Mouse (Mus musculus): ENCODE data around the gene Kcnq4.

DNA sequence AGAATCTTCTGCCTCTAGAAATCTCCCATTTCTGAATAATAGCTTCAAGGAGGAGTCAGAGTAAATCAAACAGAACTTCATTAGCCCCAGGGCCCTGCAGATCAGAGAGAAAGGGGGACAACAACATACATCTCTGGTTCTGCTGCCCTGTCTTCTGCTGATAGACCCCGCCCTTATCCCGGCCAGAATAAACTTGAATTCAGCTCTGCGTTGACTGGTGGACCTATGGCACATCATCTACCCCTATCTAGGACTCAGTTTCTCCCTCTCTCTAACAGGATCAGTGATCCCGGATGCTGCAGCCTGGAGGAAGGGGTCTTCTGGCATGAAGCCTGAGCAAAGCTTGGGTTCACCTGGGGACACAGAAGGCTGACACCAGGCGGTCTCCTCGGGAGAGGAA, 17.8 kb downstream of the Kcnq4 start:
- TF ChIP-seq POLR2A (IDR thresholded peaks at IDR 0.05; ENCODE audit: low read depth, low read length): no peak
- no peak for TF ChIP-seq CTCF (conservative IDR thresholded peaks at IDR 0.05; ENCODE audit: insufficient read depth, insufficient read length, low read depth, low read length)
